Mouse (Mus musculus) forelimb bud, embryonic 11.5 days (tissue): ENCODE data around the gene 2310057J18Rik.
"Not testable (repeated sequence)": the region's sequence is repeated elsewhere in the genome, so short reads cannot be mapped to it uniquely, and the experiment has no call there.

Experiments used
- DNase-seq: peaks from one replicate; pipeline ENCODE4 v3.0.0-alpha.2; 2012; ENCODE audit warnings: low read depth, low spot score

The 2310057J18Rik gene

DNA sequence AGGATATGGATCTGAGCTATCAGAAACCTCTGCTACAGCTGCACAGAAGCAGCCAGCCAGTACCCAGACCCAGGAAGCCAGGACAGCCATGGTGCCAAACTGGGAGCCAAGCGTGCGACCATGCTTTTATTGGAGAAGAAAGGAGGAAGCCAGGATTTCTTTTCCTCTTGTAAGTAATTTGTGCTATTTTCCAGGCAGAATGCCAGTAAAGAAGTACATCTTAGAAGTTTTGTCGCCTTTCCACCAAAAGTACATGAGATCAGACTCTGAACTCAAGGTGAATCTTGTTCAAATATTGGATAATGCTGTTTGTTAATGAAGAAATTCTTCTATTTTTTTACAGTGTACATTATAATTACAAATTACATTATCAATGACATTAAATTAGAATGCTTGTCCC lies at the start of gene 2310057J18Rik:
2310057J18Rik (minus strand) TSS at position 101 of the 400 bp plus-strand sequence.
- DNase-seq, result no peak

DNA sequence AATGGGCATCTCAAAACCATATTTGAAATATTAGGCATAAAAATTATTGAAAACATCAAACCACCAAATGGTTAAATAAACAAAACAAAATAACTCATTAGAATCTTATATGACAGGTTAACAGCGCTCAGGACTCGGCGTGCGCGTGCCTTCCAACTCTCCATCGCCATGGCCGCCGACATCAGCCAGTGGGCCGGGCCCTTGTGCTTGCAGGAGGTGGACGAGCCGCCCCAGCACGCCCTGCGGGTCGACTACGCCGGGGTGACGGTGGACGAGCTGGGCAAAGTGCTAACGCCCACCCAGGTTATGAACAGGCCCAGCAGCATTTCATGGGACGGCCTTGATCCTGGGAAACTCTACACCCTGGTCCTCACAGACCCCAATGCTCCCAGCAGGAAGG lies 43.9 kb upstream of the 2310057J18Rik start:
- DNase-seq, result not testable (repeated sequence)

DNA sequence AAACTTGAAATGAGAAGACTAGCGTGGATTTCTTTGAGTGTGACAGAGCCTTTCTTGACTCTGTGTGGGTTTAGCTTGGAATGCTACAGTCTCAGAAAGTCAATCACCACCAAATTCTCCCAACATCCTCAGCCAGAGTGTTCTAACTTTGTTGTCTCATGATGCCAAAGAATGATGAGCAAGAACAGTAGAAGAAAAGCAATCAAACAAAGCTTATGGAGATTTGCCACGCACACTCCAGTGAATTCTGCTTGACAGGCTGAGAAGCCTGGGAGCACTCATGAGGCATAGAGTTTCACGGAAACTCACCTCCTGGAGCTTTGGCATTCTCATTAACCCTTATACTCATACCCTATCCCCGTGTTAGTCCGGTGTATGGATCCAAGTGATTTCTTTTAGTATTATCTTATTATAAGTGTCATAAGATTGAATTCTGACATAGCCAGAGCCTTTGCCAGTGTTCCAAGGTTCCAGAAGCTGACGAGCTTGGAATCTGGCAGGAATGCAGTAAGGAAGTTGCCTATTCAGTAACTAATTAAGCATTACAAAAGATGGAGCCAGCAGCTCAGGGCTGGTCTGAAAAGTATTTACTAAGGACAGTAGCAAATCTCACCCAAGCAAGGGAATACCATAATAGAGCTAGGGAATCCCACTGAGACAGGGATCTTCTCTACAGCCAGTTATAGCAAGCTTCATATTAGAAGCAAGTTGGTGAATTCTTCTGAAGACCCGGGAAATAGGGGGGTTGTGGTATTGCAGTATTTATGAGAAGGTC lies 33.6 kb upstream of the 2310057J18Rik start:
- DNase-seq, result no peak

DNA sequence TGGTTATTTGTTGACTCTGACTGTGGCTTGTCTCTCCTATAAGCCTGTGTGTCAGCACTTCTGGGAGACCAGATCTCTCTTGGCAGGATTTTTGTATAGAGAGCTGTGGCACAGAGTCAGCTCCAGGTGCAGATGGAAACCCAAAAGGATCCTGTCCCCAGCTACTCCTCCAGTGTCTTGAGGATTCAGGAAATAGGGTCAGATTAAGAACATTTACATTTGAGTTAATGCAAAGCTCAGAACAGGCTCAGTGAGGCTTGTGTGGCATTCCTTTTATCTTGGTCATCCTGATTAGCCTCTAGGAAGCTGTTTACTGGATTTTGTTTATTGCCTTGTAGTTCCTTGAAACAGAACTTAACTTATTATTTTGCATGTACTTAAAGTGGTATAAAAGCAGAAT lies 11.7 kb upstream of the 2310057J18Rik start:
- no peak for DNase-seq

DNA sequence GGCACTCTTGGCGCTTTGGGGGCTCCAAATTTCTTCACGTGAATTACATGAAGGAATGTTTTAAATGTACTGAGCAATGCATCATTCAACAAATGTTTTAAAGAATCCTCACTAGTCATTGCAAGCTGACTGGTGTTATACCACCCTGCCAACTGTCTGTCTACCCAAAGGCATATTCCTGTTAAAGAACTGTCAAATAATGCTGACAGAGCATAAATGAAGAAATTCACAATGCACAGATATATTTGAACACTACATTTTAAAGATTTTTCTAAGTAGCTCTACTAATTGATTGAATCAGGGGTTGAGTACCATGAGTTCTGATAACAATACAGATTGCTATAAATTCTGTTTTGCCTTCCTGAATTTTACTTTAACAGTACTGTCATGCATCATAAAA lies 2.9 kb upstream of the 2310057J18Rik start:
- DNase-seq, result no peak

DNA sequence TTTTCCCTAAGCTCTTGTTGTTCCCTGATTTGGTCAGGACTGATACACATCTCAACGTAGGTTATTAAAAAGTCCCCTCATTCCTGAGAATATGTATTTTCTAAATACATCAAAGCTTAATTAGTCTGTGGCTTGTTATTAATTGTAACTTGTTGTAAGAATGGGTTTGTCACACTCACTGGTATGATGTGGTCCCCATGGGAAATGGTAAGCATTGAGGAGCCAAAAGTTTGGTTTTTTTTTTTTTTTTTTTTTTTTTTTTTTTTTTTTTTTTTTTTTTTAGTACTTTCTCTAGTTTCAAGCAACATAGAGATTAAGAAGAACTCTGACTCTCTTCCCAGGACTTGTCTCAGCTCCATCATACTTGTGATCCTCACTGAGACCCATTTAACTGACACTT lies 17.9 kb downstream of the 2310057J18Rik start:
- no peak for DNase-seq

DNA sequence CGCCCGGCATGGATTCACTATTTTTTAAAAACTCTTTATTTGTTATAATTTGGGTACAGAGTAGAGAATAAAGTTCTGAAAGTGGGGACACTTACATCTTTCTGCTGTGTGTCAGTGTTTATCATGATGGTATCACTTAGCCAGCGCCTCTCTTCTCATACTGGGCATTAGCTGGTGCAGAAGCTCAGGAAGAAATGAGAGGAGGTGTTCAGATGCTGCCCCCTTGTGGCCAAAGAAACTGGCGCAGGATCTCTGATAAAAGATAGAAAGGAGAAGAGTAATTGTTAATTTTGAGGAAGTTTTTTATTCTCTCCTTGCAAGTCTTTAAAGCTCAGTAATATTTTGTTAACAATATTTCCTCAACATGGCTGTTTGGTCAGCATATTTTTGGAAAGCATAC lies 31.0 kb downstream of the 2310057J18Rik start:
- DNase-seq, result peak; percentile 47

DNA sequence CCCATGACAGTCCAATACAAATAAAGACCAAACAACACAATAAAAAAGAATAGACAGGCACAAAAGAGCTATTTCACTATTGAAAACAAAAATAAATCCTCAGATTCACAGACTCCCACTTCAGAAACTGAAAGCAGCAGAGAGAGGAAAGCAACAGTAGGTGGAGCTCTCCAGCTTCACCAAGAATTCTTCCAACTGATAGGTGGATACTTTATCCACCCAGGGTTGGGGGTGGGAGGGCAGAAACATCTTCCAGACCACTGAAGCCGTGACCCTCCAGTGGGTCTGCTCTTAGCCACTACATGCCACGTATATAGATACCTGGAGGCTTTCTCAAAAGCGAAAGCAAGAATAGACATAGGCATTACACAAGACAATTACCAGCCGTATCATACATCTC lies 31.6 kb downstream of the 2310057J18Rik start:
- DNase-seq, result no peak
